Mouse (Mus musculus) heart, embryonic 13.5 days (tissue): ENCODE results near the gene Tkt. TPM values are rescaled to one million over a fixed set of nuclear protein-coding genes. Genes with fewer than 3 reads are reported as not detected.

Experiments
- ATAC-seq: fragments of 200-750 bp; cut with Nextera tagmentation; 2 replicates; pipeline ENCODE4 v1.8.0; 2017; ENCODE audit warnings: moderate TSS enrichment; ENCODE audit not compliant: insufficient number of reproducible peaks, low FRiP score, low TSS enrichment; ENCODE audit errors: extremely low read depth
- H3K27ac ChIP-seq: fragments of 300-500 bp; sonication (generic); replicated peaks from 2 replicates; pipeline ENCODE4 v1.5.1; 2015; ENCODE audit warnings: moderate library complexity, mild to moderate bottlenecking, inconsistent platforms
- H3K27me3 ChIP-seq: fragments of 300-500 bp; sonication (generic); replicated peaks from 2 replicates; pipeline ENCODE4 v1.6.1; 2015; ENCODE audit warnings: mild to moderate bottlenecking, inconsistent platforms
- H3K36me3 ChIP-seq: fragments of 300-500 bp; sonication (generic); 2 replicates; pipeline ENCODE4 v1.6.1; 2015; ENCODE audit warnings: mild to moderate bottlenecking, inconsistent platforms
- H3K4me1 ChIP-seq: fragments of 300-500 bp; sonication (generic); 2 replicates; pipeline ENCODE4 v1.6.1; 2015; ENCODE audit warnings: inconsistent platforms
- H3K4me2 ChIP-seq: fragments of 300-500 bp; sonication (generic); 2 replicates; pipeline ENCODE4 v1.6.1; 2015; ENCODE audit warnings: inconsistent platforms, mild to moderate bottlenecking, moderate library complexity
- H3K4me3 ChIP-seq: fragments of 300-500 bp; sonication (generic); 2 replicates; pipeline ENCODE4 v1.5.1; 2015; ENCODE audit warnings: moderate library complexity, mild to moderate bottlenecking, inconsistent platforms
- H3K9ac ChIP-seq: fragments of 300-500 bp; sonication (generic); 2 replicates; pipeline ENCODE4 v1.6.1; 2015; ENCODE audit warnings: inconsistent platforms, mild to moderate bottlenecking, moderate library complexity
- H3K9me3 ChIP-seq: fragments of 300-500 bp; sonication (generic); 2 replicates; pipeline ENCODE4 v1.6.1; 2016; ENCODE audit warnings: inconsistent platforms
- WGBS: fragments of 180-500 bp; shearing (Covaris S2); methylation state at CpG from one replicate; pipeline ENCODE4 v1.1.7; 2015; ENCODE audit warnings: mixed read lengths; 5-methylcytosine and 5-hydroxymethylcytosine counted together
- polyA plus RNA-seq: library from polyadenylated mRNA; unstranded; fragments of >200 nt; fragmentation: Nextera tagmentation; extraction: Ambion mirVana; gene quantifications from 2 replicates; pipeline ENCODE4 v1.2.1, GENCODE M21; 2015

The Tkt gene
- 86.2 and 96.6 TPM in 2 replicates for polyA plus RNA-seq

DNA sequence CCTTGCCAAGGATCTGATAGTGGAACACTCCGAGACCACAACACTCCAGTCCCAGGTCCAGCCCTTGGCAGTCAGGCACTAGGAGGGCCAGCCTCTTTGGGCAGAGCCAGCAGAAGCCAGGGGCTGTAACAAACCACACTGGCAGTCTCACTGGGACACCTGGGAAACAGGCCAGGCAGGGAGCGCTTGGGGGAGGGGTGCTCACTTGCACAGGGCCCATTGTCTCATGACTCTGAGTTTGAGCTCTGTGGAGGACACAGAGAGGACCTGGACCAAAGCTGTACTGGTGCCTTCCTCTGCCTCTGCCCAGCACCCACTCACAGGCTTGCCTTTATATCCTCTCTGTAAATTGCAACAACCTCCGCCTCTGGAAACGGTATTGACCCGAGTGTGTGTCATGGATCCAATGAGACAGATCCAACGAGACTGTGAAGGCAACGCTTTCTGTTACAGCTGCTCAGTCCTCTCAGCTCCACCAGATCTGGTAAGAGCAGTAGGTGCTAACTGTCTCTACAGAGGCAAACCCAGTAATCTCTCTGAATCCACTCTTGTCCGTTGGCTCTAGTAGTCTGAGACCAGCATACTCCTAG lies at the start of gene Tkt:
Gene Tkt (plus strand): TSS at position 229 of the 590 bp plus-strand sequence.
- WGBS, result 23% methylated on average over 8 of the region's 8 CpGs
- Histone ChIP-seq H3K9me3 (no peaks in the 10 kb centered on the region), H3K9ac (peak within 1 kb of the TSS; percentile 95), H3K4me2 (peak within 1 kb of the TSS; percentile 95), H3K27me3 (no peaks in the 10 kb centered on the region; the same call in 1 of the 2 replicates), H3K36me3 (peaks cover 2% of the 10 kb centered on the region; the same call in 1 of the 2 replicates), H3K4me3 (peak within 1 kb of the TSS; percentile 86), H3K4me1 (peaks cover 44% of the 10 kb centered on the region), H3K27ac (peak within 1 kb of the TSS; percentile 96)
- no peak; the same call in 1 of the 2 replicates for ATAC-seq

DNA sequence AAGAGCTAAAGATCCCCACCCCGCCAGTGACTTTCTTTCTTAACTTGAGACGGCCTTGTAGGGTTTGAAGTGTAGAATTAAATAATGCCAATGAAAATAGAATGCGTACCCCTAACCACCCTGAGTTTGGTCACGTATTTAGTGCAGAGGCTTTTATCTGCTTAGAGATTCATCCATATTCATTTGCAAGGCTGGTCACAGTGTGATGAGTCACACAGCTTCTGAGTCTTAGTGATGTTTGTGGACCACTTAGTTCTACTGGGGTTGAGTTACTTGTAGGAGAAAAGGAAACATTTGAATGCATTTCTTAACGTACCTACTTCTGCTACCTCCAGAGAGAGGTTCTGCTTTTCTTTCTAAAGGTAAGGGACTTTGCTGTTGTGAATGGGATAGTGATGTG lies 43.2 kb upstream of the Tkt start:
- ATAC-seq, result no peak
- H3K4me3 ChIP-seq, result no peak overlapping the region
- no peaks in the 10 kb centered on the region for H3K27me3 ChIP-seq
- no peak overlapping the region for H3K4me2 ChIP-seq
- no peaks in the 10 kb centered on the region for H3K9me3 ChIP-seq
- WGBS, result 85% methylated on average over 5 of the region's 5 CpGs
- H3K9ac ChIP-seq, result no peak overlapping the region
- peaks cover 86% of the 10 kb centered on the region for H3K36me3 ChIP-seq
- H3K27ac ChIP-seq, result no peak overlapping the region
- H3K4me1 ChIP-seq, result peaks cover 39% of the 10 kb centered on the region

DNA sequence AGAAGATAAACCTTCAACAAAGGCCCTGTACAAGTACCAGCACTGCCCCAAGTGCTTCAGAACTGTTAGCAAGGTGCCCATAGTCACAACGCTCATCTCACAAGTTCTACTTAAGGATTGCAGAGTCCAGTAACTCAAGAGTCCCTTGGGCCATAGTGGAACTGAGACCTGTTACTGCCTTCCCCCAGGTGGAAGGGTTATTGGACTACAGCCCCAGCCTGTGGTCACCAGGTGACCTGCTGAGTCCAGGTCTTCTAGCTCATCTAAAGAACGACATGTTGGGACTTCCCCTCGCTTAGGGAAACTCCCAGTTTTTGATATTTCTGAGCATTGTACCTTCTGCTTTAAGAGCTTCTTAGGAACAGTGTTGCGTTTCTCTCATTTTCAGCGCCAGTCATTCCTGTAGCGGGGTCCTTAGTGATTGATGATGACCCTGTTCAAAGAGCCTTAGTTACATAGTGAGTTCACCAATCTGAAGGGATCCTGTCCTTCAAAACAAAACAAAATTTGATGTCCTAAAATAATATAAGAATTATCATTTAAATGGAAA lies 37.9 kb upstream of the Tkt start:
- no peak for ATAC-seq
- Histone ChIP-seq H3K4me3 (no peak overlapping the region), H3K9me3 (no peaks in the 10 kb centered on the region), H3K9ac (no peak overlapping the region), H3K36me3 (peaks cover 88% of the 10 kb centered on the region), H3K27me3 (no peaks in the 10 kb centered on the region), H3K27ac (no peak overlapping the region), H3K4me2 (no peak overlapping the region), H3K4me1 (peaks cover 23% of the 10 kb centered on the region)
- WGBS, result 90% methylated on average over 6 of the region's 6 CpGs

DNA sequence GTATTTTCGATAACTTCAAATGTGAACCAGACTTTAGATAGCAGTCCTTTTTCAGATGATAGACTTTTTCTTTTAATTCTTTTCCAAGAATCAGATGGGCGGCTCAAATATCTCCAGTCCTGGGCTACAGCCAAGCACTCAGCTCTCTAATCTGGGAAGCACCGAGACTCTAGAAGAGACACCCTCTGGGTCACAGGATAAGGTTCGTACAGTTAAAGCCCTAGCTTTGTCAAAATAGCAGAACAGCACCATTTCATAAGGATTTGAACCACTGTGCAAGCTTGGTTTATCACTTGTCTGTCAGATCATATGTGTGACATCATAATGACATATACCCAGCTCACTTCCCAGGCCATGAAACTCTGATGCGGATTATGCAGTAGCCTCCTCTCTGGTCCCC lies 35.3 kb upstream of the Tkt start:
- WGBS, result 50% methylated on average over 5 of the region's 5 CpGs
- H3K9ac ChIP-seq, result no peak overlapping the region
- H3K27me3 ChIP-seq, result no peaks in the 10 kb centered on the region
- peak overlapping the region; percentile 53; the same call in 1 of the 2 replicates for H3K27ac ChIP-seq
- no peak overlapping the region for H3K4me2 ChIP-seq
- H3K4me1 ChIP-seq, result peaks cover 11% of the 10 kb centered on the region
- H3K4me3 ChIP-seq, result no peak overlapping the region
- no peak for ATAC-seq
- H3K36me3 ChIP-seq, result peaks cover 76% of the 10 kb centered on the region
- H3K9me3 ChIP-seq, result no peaks in the 10 kb centered on the region

DNA sequence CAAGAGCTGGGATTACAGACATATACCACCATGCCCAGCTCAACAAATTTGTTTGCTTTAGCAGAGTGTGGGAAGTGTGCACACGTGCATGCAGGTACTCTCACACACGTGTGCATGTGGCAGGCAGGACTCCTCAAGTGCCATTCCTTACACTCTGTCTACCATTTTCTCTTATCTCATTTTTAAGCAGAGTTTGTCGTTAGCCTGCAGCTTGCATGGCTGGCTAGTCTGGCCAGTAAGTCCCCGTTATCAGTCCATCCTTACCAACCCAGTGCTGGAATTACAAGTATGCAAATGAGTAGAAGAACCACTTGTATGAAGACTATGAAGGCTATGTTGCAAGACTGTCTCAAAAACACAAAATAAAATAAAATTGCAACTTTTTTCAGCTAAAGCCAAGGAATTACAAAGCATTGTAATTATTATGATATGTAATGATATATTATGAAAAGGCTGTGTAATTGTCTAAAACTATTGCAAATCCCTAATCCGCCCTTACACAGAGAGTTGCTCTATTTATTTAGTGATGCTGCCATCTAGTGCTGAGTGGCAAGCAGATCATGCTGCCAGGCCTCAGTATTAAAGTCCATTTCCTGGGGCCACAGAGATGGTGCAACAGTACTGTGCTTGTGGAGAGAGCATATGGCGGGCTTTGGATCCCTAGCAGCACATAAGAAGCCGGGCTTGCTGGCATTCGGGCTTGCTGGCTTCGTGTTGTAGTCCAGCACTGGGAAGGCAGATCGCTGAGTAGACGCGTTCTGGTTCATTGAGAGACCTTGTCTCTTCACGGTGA lies 32.0 kb upstream of the Tkt start:
- ATAC-seq, result no peak
- H3K4me3 ChIP-seq, result no peak overlapping the region
- H3K36me3 ChIP-seq, result peaks cover 75% of the 10 kb centered on the region
- H3K4me1 ChIP-seq, result peaks cover 11% of the 10 kb centered on the region
- 65% methylated on average over 13 of the region's 13 CpGs for WGBS
- H3K4me2 ChIP-seq, result no peak overlapping the region
- H3K9me3 ChIP-seq, result no peaks in the 10 kb centered on the region
- no peak overlapping the region for H3K9ac ChIP-seq
- no peak overlapping the region; the same call in 1 of the 2 replicates for H3K27ac ChIP-seq
- no peaks in the 10 kb centered on the region for H3K27me3 ChIP-seq

GRCm38 (mm10) chr14:30519323-30519722 lies 28.8 kb upstream of the Tkt start:
- H3K4me1 ChIP-seq, result peaks cover 4% of the 10 kb centered on the region
- H3K9ac ChIP-seq, result no peak overlapping the region

DNA sequence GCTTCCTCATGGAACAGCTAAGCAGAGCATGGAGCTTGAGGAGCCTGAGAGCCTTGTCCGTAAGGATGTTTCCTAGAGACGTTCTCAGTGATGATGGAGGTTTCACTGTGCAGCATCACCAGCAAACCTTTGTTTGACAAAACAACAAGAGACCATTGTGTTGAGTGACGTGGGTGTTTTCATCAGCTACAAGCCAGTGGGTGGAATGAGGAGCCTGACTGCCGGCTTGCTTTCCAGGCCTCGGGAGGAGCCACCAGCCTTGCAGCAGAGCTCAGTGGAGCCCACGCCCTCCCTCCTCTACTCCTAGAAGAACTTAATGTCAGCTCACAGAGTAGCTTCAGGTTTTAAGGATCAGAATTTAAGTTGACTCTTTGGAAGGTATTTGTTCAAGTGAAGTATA lies 24.8 kb upstream of the Tkt start:
- no peak overlapping the region for H3K9ac ChIP-seq
- H3K27me3 ChIP-seq, result no peaks in the 10 kb centered on the region
- H3K36me3 ChIP-seq, result peaks cover 98% of the 10 kb centered on the region
- no peak for ATAC-seq
- peaks cover 10% of the 10 kb centered on the region for H3K4me1 ChIP-seq
- H3K9me3 ChIP-seq, result no peaks in the 10 kb centered on the region
- H3K27ac ChIP-seq, result no peak overlapping the region
- WGBS, result 76% methylated on average over 6 of the region's 6 CpGs
- no peak overlapping the region for H3K4me2 ChIP-seq
- no peak overlapping the region for H3K4me3 ChIP-seq

More at GRCm38 (mm10) chr14:30519323-30519722, 28.8 kb upstream of the Tkt start:
- H3K27me3 ChIP-seq, result no peaks in the 10 kb centered on the region
- ATAC-seq, result no peak
- no peak overlapping the region for H3K4me3 ChIP-seq
- no peaks in the 10 kb centered on the region for H3K9me3 ChIP-seq
- WGBS, result 92% methylated on average over 5 of the region's 5 CpGs
- H3K27ac ChIP-seq, result no peak overlapping the region
- H3K4me2 ChIP-seq, result no peak overlapping the region
- peaks cover 79% of the 10 kb centered on the region for H3K36me3 ChIP-seq

DNA sequence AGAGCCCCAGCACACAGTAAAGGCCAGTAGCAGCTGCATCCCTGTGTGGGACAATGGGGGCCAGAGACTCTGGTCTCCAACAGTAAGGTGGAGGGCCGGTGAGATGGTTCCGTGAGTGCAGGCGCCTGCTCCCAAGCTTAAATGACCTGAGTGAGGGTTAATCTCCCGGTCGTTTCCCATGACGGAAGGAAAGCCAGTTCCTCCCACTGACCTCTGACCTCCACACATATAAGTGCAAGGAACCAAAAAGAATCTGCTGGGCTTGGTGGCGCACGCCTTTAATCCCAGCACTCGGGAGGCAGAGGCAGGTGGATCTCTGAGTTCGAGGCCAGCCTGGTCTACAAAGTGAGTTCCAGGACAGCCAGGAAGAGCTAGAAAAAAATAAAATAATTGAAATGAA lies 19.8 kb upstream of the Tkt start:
- no peak overlapping the region for H3K4me3 ChIP-seq
- H3K4me2 ChIP-seq, result no peak overlapping the region
- peaks cover 49% of the 10 kb centered on the region for H3K36me3 ChIP-seq
- no peaks in the 10 kb centered on the region for H3K27me3 ChIP-seq
- H3K27ac ChIP-seq, result no peak overlapping the region
- H3K9me3 ChIP-seq, result no peaks in the 10 kb centered on the region
- H3K9ac ChIP-seq, result no peak overlapping the region
- peaks cover 24% of the 10 kb centered on the region for H3K4me1 ChIP-seq
- whole genome bisulfite sequencing, result 91% methylated on average over 10 of the region's 10 CpGs
- no peak for ATAC-seq

DNA sequence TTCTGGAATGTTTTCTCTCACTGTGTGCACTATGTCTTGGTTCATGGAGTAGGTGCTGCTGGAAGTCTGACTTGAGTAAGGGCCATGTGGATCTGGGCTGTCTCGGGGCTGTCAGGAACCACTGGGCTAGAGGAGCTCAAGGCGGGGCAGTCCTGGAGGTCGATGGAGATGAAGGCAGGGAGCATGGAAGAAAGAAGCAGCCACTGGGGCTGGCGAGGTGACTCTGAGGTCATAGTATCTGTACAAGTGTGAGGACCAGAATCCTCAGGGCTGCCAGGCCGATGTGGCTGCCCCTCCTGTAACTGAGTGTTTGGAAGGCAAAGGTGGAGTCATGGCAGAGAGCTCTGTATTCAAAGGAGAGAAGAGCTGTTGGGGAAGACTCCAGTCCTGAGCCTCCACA lies 19.2 kb upstream of the Tkt start:
- WGBS, result 59% methylated on average over 5 of the region's 5 CpGs
- Histone ChIP-seq H3K9ac (no peak overlapping the region), H3K27me3 (no peaks in the 10 kb centered on the region), H3K36me3 (peaks cover 44% of the 10 kb centered on the region), H3K9me3 (no peaks in the 10 kb centered on the region), H3K4me3 (no peak overlapping the region), H3K4me2 (no peak overlapping the region), H3K4me1 (peaks cover 24% of the 10 kb centered on the region), H3K27ac (no peak overlapping the region)
- ATAC-seq, result no peak

DNA sequence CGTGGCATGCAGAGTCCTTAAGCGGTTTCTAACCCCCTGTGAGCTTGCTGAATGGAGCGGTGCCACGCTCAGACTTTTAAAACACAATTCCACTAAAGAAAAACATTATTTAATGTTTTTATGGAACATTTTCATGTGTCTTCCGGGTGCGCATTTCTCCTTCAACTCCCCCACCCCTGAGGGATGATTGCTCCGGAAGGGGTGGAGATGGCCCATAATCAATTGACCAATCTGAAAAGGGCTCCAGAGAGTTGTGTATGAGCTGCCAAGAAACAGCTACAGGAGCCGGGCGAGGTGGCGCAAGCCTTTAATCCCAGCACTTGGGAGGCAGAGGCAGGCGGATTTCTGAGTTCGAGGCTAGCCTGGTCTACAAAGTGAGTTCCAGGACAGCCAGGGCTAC lies 18.7 kb upstream of the Tkt start:
- Histone ChIP-seq H3K9ac (no peak overlapping the region), H3K4me2 (no peak overlapping the region), H3K36me3 (peaks cover 39% of the 10 kb centered on the region), H3K27ac (no peak overlapping the region), H3K9me3 (no peaks in the 10 kb centered on the region), H3K27me3 (no peaks in the 10 kb centered on the region), H3K4me1 (peaks cover 24% of the 10 kb centered on the region), H3K4me3 (no peak overlapping the region)
- no peak for ATAC-seq
- 91% methylated on average over 12 of the region's 12 CpGs for WGBS

DNA sequence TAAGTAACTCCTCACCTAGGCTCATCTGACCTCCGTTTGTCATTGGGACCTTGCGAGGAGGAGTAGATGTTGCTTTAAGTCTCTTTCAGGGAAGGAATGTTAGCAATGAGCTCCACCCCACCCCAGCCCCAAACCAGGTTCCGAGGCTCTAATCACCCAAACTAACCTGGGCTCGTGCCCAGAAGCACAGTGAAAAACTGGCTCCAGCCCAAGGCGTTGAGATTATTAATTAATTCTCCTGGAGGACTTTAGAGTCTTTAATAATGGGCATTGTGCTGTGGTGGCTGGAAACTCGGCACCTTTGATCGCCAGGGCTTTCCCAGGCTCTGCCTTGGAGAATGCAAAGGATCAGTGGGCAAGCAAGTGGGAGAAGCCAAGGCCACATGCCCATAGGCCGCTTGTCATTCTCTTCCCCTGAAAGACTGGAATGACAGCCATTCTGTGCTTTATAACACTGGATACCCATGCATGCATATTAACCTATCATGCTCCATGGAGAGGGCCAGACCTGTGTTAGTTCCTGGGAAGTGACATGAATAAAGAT lies 17.4 kb upstream of the Tkt start:
- Histone ChIP-seq H3K4me2 (peak overlapping the region; percentile 20), H3K9ac (no peak overlapping the region), H3K9me3 (no peaks in the 10 kb centered on the region), H3K4me1 (peaks cover 15% of the 10 kb centered on the region), H3K4me3 (no peak overlapping the region), H3K27me3 (no peaks in the 10 kb centered on the region), H3K36me3 (peaks cover 25% of the 10 kb centered on the region), H3K27ac (peak overlapping the region; percentile 48)
- no peak for ATAC-seq
- whole genome bisulfite sequencing, result 55% methylated on average over 8 of the region's 8 CpGs
